ENCODE assay signal across 9 mouse cellular contexts in the genomic region with DNA sequence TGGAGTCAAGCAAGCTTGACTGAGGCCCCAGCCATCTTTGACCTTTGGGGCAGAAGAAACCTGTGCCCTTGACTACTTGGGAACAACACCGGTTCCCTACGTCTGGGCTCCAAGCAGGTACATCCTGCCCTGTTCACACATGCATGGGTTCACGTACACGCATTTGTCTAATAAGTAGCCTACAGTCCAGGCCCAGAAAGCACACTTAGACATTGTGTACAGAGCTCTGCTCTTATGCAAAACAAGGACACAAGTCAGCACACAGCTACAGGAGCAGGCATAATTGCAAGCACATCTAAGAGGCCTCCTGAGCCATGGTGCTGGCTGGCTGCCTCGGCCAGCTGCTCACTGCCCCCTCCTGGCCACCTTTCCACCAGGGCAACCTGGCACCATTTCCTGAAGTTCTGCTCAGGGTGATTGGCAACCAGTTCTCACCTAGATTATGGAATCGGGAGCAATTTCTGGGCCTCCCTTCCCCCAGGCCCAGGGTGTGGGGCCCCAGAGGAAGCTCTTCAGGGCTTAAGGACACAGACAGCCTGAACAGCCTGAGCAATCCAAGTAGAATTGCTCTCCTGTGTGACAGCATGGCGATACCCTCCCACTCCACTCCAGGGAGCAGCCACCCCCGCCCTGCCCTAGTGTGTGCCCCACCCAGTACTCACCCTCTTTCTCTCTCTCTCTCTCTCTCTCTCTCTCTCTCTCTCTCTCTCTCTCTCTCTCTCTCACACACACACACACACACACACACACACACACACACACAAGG. TPM values are rescaled to one million over a fixed set of nuclear protein-coding genes. Genes with fewer than 3 reads are reported as not detected.
DNase-seq lines count a peak whose midpoint lies in the region; ATAC-seq lines count a peak whose summit lies in the region.
"Had no signal": no experiment of that assay in that cellular context is flagged by ENCODE, and none has a peak within 500 bp of the region (broad histone marks: within the 10 kb centered on the region; RNA-seq: fewer than 3 reads in every experiment).

No protein-coding gene starts in this region.

- no peak overlapping the region for H3K27ac ChIP-seq in liver, embryonic 11.5 days (ENCODE audit: low read depth, low read length)
- peak overlapping the region; percentile 62 for H3K27ac ChIP-seq in neural tube, embryonic 13.5 days (replicated peaks)
- H3K27ac ChIP-seq: neural tube, embryonic 12.5 days had no signal

- peaks cover 3% of the 10 kb centered on the region; the same call in 1 of the 2 replicates for H3K36me3 ChIP-seq in liver, embryonic 11.5 days (ENCODE audit: control insufficient read depth, insufficient read depth, low read length)
- peaks cover 9% of the 10 kb centered on the region for H3K36me3 ChIP-seq in neural tube, embryonic 13.5 days

- intact Hi-C loops in gastrocnemius, postnatal 14 days (cut with DNase I; ENCODE audit: low total_unique reads): loop anchor here (5.0 kb wide), 1 partner anchor 189 kb away; the partner anchor contains the start of gene Ahdc1

- peak; percentile 62 to 67 for DNase-seq in urinary bladder, adult 18-20 months (ENCODE audit: low spot score in 2 of 2)
- DNase-seq in urinary bladder, postnatal 10 days (ENCODE audit: low spot score): no peak
- peak; percentile 89 for DNase-seq in cerebellum, adult 9-11 months
- peak; percentile 75 for DNase-seq in gastrocnemius, postnatal 14 days
- peak; percentile 66 for DNase-seq in induced T-regulatory cell, adult 2 months (ENCODE audit: low read depth)
- DNase-seq in liver, embryonic 11.5 days (ENCODE audit: low spot score): no peak
- peak; percentile 59 for DNase-seq in urinary bladder, adult 2 months (ENCODE audit: low spot score)

- 0 out of 2 replicates have a peak, but pooled peaks have one; percentile 24 for ATAC-seq in liver, embryonic 11.5 days (replicated peaks; ENCODE audit: low FRiP score)
- ATAC-seq in neural tube, embryonic 13.5 days (ENCODE audit: low read depth): no peak

- H3K4me1 ChIP-seq in liver, embryonic 11.5 days (replicated peaks; ENCODE audit: control insufficient read depth, insufficient read depth, low read length): peaks cover 34% of the 10 kb centered on the region
- peaks cover 68% of the 10 kb centered on the region for H3K4me1 ChIP-seq in neural tube, embryonic 13.5 days (replicated peaks)

- WGBS in liver, embryonic 11.5 days: 78% methylated on average over 8 of the region's 8 CpGs
- 67% methylated on average over 8 of the region's 8 CpGs for WGBS in neural tube, embryonic 13.5 days

- H3K9ac ChIP-seq in liver, embryonic 11.5 days (ENCODE audit: low read depth, low read length): no peak overlapping the region
- 0 out of 2 replicates have a peak overlapping the region, but pooled peaks have one; percentile 23 for H3K9ac ChIP-seq in neural tube, embryonic 13.5 days
- H3K9ac ChIP-seq: neural tube, embryonic 12.5 days had no signal

- no peaks in the 10 kb centered on the region for H3K9me3 ChIP-seq in liver, embryonic 11.5 days (ENCODE audit: control insufficient read depth, low read length)
- no peaks in the 10 kb centered on the region for H3K9me3 ChIP-seq in neural tube, embryonic 13.5 days
- H3K9me3 ChIP-seq: neural tube, embryonic 12.5 days had no signal

- no peak overlapping the region for H3K4me3 ChIP-seq in liver, embryonic 11.5 days (ENCODE audit: low read depth, low read length)
- H3K4me3 ChIP-seq in neural tube, embryonic 13.5 days: no peak overlapping the region
- H3K4me3 ChIP-seq: neural tube, embryonic 12.5 days had no signal

- H3K4me2 ChIP-seq in liver, embryonic 11.5 days: no peak overlapping the region
- H3K4me2 ChIP-seq in neural tube, embryonic 13.5 days: no peak overlapping the region

- H3K27me3 ChIP-seq in liver, embryonic 11.5 days (replicated peaks; ENCODE audit: control insufficient read depth, insufficient read depth, low read length): no peaks in the 10 kb centered on the region; the same call in 1 of the 2 replicates
- no peaks in the 10 kb centered on the region for H3K27me3 ChIP-seq in neural tube, embryonic 13.5 days
- H3K27me3 ChIP-seq: neural tube, embryonic 12.5 days had no signal

RNA-seq across cellular contexts. Expression of gene Cd164l2, which starts 10.7 kb away (rescaled TPM):
- total RNA-seq in gastrocnemius, postnatal 14 days (2021): not detected
- 0.70 and 0.77 TPM in 2 replicates for polyA plus RNA-seq in liver, embryonic 11.5 days (2014; fragmentation: Nextera tagmentation; extraction: Ambion mirVana)
- polyA plus RNA-seq in neural tube, embryonic 13.5 days (2015; fragmentation: Nextera tagmentation; extraction: Ambion mirVana): 1.1 and 1.6 TPM in 2 replicates
- polyA plus RNA-seq in urinary bladder, adult 2 months (2012; rRNA removed): 1.5 and 2.1 TPM in 2 replicates

RNA-seq across cellular contexts. Expression of gene Gpr3, which starts 11.1 kb away (rescaled TPM):
- not detected for total RNA-seq in gastrocnemius, postnatal 14 days (2021)
- polyA plus RNA-seq in liver, embryonic 11.5 days (2014; fragmentation: Nextera tagmentation; extraction: Ambion mirVana): 0.17 TPM in 1 of 2 replicates, not detected in the other
- polyA plus RNA-seq in neural tube, embryonic 13.5 days (2015; fragmentation: Nextera tagmentation; extraction: Ambion mirVana): 0.77 and 1.1 TPM in 2 replicates
- 0.15 and 0.36 TPM in 2 replicates for polyA plus RNA-seq in urinary bladder, adult 2 months (2012; rRNA removed)

RNA-seq across cellular contexts. Expression of gene Map3k6, which starts 39.4 kb away (rescaled TPM):
- total RNA-seq in gastrocnemius, postnatal 14 days (2021): 10 to 100 TPM in 1 of 2 experiments, 1 to 10 TPM in 1; 4.0 to 15.3 TPM
- polyA plus RNA-seq in liver, embryonic 11.5 days (2014; fragmentation: Nextera tagmentation; extraction: Ambion mirVana): 2.2 and 3.5 TPM in 2 replicates
- 1.9 and 2.7 TPM in 2 replicates for polyA plus RNA-seq in neural tube, embryonic 13.5 days (2015; fragmentation: Nextera tagmentation; extraction: Ambion mirVana)
- polyA plus RNA-seq in urinary bladder, adult 2 months (2012; rRNA removed): 23.8 and 24.2 TPM in 2 replicates

Comparison
In these comparisons a context has a peak if more than half of its experiments do, and no peak if none do; other contexts are left out.
1. DNase-seq: peak in urinary bladder, adult 18-20 months (2 of 2), cerebellum, adult 9-11 months (single experiment), gastrocnemius, postnatal 14 days (single experiment), induced T-regulatory cell, adult 2 months (single experiment) and urinary bladder, adult 2 months (single experiment); none in urinary bladder, postnatal 10 days (single experiment) and liver, embryonic 11.5 days (single experiment).